Mouse (Mus musculus) forelimb bud, embryonic 11.5 days (tissue): ENCODE data around the gene Gprin1.

ENCODE experiments used
- DNase-seq: peaks from one replicate; pipeline ENCODE4 v3.0.0-alpha.2; 2012; ENCODE audit warnings: low read depth, low spot score

The Gprin1 gene

DNA sequence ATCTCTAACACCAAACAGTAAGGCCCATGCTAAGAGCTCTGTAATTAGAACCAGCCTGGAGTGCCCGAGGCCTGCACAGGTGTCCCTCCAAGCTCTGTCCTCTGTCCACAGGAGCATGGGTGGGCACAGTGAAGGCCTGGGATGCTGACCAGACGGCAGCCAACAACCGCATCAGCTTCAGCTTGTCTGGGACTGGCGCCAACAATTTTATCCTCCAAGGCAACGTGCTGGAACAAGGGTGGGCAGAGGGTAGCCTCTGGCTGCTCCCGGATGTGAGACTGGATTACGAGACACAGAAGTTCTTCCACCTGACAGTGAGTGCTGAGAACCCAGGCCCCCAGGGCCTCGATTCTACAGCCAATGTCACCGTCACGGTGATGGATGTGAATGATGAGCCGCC, 23.5 kb downstream of the Gprin1 start:
- DNase-seq, result no peak

DNA sequence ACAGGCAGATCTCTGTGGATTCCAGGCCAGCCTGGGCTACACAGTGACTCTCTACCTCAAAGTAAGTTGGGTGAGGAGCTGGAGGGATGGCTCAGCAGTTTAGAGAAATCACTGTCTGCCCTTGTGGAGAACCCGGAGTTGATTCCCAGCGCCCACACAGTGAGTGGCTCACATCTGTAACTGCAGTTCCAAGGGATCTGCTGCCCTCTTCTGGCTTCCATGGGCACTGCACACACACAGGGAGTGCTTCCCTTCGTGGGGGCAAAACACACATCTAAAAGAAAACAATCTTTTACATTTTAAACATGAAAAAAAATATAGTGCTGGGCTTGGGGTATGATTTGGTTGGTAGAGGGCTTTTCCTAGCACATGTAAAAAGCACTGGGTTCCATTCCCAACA, 26.5 kb downstream of the Gprin1 start:
- DNase-seq, result no peak

DNA sequence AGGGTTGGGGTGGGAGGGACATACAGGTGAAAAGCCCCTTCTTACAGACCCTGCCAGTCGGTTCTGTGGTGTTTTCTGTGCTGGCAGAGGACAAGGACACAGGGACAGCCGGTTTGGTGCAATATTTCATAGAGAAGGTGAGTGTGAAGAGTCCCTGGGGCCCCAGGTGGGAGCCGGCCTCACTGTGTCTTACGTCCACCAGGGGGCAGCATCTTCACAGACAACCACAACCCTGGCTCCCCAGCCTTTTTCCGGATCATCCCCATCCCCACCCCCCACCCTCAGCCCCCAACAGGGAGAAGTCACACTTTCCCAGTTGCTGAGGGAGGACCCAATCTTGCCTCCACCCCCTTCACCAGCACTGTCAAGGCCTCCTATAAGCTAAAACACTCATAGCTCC, 32.8 kb downstream of the Gprin1 start:
- DNase-seq, result peak; percentile 43

DNA sequence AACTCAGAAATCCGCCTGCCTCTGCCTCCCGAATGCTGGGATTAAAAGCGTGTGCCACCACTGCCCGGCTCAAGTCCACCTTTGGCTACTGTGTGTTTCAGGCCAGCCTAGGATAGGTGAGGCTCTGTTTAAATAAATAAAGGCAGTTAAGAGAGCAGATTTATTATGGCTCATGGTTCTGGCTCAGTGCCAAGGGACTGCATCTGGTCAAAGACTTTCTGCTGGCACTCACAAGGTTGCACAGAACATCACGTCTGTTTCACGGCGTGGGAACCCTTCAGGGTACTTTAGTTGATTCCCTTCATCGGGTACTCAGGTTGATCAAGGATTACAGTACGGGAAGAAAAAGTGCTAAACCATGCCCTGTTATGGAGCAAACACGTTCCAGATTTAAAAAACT, 34.7 kb downstream of the Gprin1 start:
- no peak for DNase-seq

DNA sequence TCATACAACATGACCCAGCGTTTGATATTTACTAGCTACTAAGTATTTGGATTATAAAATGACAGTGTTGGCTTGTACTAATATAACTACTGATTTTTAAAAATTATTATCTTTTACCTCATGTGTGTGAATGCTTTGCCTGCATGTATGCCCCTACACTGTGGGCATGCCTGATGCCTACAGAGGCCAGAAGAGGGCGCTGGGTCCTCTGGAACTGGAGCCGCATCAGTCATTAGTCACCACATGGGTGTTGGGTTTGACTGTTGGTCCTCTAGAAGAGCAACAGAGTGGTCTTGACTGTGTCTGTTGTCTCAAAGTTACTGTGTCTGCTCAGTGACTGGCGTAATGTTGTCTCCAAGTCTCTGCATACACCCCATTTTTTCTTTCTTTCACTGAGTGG, 35.3 kb downstream of the Gprin1 start:
- DNase-seq, result no peak

DNA sequence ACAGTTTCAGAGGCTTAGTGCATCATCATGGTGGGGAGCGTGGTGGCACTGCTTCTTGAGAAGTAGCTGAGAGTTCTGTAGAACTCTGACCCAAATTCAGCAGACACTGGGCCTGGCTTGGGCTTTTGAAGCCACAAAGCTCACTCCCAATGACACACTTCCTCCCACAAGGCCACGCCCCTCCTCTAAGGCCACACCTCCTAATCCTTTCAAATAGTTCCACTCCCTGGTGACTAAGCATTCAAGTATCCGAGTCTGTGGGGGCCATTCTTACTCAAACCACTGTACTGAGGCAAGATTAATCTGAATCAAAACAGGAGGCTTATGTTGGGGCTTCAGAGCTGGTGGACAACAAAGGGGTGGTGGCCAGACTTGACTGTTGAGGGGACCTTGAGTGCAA, 38.8 kb downstream of the Gprin1 start:
- no peak for DNase-seq

DNA sequence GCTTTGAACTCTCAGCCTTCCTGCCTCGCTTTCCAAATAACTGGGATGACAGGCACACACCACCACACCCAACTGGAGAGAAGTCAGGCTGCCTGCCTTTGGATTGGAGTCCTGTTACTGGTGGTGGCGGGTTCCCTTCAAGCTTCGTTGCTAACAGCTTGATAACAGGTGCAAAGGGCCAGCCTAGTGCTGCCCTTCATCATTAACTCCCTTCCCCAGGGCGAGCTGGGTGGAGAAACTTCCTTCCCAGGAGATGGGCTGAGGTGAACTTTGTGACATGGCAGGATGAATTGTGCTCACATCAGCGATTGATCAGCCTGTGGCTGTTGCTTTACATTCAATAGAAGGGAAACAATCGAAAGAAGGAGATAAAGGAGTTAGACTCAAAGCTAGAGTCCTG, 44.8 kb downstream of the Gprin1 start:
- no peak for DNase-seq

DNA sequence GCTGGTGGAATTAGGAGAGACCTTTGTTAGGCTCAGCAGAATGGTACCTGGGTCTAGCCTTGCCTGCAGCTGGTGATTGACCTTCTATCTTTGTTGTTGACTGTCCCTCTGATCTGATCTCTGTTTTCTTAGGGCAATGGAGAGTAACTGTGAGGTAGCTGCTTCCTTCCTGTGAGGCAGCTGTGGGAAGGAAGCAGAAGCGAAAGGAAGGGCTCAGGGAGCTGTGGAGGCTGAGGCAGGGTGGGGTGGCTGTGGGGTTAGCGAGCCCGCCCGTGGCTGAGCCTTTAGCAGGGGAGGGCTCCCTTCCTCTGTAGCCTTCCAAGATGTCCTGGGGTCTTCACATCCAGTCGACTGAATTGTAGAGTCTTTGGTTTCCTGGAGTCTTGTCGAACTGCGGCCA, 47.2 kb downstream of the Gprin1 start:
- DNase-seq, result no peak

DNA sequence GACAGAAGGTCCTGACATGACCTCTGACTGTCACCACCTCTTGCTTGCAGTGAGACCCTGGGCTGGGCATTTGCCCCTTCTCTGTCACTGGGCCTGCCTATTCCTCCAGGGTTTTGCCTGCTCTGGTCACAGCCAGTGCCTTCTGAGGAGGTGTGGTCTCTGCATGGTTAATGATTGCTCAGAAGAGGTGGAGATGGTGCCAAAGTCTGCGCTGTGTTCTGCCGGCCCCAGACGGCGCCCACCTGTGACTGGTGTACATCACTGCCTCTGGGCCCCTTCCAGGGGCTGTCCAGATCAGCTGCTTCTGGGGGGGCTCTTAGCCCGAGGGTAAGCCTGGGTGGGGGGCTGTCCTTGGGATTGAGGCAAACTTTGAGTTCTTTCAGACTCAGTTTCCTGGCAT, 48.4 kb downstream of the Gprin1 start, which contains the start of gene Cdhr2:
Cdhr2 (plus strand) TSS at position 219 of the 400 bp plus-strand sequence.
- no peak for DNase-seq

DNA sequence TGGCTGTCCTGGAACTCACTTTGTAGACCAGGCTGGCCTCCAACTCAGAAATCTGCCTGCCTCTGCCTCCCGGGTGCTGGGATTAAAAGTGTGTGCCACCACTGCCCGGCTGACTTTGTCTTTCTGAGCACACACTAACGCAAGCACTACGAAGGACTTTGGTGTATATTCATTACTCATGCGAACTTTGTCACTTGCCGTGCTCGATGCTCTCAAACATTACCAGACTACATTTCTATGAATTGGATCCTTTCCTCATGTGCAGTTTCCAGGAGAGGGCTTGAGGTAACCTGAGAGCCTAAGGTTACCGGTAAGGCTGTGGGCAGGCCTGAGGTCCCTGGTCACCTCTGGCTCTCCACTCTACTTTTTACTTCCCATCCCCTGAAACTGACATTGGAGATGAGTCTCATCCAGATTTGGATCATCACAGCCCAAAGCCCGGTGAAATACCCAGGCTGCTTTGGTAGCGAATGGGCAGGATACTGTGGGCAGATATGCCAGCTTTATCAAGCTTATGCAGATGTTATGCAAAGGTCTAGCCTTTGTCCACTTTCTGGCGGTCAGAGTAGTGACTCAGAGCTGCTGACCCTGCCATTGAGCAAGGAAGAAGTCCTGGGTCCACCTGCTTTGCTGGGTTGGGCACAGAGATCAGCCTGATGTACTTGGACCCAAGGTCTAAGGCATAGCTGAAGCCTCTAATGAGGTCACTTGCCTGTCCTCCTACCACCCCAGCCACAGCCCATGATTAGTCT, 54.0 kb downstream of the Gprin1 start:
- DNase-seq, result no peak

DNA sequence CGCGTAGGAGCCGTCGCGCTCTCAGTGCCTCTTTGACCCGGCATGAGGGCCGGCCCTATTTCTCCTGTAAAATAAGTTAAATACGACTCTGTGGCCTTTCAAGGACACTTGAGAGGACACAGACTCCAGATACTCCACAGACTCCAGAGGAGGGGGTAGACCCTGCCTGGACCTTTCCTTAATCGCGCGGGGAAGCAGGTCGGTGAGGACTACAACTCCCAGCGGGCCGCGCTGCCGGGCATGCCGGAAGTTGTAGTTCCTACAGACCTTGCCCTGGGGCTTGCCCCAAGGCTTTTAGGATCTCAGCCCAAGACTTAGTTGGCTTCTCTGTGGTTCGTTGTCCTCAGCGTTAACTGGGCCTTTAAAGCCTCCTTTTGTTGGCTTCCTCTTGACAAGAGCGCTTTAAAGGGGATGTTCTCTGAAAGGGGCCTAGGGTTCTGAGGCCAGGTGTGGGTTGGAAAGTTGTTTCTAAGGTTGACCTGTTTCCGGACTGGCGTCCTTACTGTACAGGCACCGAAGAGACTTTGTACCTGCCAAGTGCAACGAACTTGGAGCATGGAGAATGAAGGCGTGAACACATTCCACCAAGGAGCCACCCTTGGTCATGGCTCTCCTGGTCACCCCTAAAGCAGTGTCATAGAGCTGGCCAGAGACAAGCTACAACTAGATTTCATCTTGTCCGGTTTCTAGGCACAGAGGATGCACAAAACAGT, 55.2 kb downstream of the Gprin1 start:
- DNase-seq, result no peak

DNA sequence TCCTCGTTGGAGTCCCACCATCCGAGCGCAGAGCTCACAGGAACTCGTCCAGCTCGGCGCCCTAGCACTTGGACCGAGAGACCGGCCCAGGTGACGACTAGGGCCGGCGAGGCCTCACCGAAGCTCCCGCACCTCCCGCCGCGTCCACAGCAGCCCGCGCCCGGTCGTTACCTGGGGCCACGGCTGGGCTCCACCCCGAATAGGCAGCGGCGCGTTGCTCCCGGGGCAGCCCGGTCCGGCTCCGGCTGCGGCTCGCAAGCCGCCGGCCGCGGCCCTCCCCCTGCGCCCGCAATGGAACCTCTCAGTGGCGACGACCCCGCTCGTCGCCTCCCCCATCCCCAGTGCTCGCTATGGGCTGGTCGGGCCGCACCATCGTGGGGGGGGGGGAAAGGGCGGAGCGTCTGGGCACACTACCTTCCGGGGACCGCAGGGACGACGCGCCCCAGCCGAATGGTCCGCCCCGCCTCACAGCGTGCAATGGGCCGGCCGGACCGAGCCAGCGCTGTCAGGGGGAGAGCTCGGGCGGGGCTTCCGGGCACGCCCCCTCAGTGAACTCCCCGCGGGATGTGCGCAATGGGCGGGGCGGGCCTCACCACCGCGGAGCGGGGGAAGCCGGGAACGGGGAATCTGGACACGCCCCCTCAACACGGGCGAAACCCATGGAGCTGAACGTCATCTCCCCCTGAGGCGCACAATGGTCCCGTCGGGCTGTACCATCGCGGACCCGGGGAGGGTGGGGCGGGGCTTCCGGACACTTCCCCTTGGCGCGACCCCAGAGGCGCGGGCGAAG, 55.9 kb downstream of the Gprin1 start, which contains the start of gene Rnf44:
Rnf44 (minus strand) TSS at position 350 of the 790 bp plus-strand sequence.
- DNase-seq, result peak; percentile 100

DNA sequence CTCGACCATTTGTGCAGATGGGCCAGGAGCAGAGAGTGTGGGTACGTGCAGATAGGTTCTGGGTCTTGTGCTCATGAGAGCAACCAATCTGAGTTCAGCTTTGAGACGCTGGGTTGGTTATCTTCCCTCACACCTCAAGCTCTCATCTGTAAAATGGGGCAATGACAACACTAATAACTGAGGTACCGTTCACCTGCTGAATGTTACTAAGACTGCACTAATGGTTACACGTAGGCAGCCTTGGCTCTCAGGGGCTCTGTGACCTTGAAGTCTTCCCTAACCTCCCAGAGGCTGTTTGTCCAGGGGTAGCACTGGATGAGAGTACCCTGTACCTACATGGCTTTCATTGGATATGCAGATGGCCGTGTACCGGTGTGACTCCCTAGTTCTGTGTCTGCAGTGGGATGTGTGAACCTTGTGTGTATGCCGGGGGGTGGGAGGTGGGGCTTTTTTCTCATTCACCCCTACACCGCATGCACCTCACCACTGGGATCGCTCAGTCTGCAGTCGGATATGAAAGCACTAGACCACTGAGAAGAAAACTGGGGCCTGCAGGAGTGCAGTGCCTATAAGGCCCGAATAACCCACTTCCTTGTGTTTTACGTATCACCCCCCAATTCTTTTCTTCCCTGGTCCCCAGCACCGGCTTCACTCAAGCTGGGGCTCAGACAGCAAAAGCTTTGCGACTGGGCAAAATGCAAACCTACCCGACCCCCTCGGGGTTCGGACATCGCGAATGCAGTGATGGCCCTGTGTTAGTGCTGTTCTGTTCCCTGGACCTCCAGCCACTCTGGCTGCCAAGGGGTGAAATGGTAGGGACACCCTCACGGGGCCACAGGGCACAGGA, 56.7 kb downstream of the Gprin1 start:
- DNase-seq, result no peak

DNA sequence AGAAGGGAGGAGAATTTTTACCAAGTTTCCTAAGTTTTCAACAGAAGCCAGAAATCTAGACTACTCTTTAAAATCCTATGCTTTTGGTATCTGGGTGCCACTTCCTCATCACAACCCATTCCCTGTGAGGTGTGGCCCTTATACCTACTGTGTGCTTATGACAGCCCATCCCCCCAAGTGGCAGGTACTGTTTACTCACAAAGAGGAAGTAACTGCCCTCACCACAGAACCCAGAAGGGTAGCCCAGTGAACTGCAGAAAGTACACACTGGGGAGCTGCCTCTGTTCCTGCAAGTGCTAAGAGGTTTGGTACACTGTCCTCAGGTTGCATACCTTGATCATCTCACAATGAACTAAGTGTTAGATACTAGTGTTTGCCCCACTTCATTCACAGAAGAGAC, 57.9 kb downstream of the Gprin1 start:
- DNase-seq, result no peak

DNA sequence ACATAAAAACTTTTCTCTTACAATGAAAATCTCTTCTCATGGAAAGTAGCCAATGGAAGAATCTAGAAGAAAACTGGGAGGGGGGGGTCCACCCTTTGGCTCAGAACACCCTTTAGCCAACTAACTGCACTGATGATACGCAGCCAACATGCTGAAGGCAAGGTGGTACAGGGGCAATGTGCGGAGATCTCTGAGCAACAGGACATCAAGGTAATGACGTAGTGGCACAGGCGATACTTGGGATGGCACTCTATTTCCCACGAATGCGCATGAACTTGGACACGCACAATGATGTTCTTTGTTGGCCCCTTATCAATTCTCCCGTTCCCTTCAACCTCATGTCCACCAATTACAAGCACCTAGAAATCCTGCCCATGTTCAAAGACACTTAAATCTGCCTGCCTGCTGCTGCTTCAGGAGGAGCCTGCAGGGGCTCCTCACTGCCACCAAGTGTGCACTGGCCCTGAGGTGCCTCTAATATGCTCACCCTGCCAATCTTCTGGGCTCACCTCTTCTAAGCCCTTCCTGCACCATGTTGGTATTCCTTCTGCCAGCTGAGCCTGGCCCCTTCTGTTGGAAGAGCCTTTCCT, 59.4 kb downstream of the Gprin1 start:
- no peak for DNase-seq

DNA sequence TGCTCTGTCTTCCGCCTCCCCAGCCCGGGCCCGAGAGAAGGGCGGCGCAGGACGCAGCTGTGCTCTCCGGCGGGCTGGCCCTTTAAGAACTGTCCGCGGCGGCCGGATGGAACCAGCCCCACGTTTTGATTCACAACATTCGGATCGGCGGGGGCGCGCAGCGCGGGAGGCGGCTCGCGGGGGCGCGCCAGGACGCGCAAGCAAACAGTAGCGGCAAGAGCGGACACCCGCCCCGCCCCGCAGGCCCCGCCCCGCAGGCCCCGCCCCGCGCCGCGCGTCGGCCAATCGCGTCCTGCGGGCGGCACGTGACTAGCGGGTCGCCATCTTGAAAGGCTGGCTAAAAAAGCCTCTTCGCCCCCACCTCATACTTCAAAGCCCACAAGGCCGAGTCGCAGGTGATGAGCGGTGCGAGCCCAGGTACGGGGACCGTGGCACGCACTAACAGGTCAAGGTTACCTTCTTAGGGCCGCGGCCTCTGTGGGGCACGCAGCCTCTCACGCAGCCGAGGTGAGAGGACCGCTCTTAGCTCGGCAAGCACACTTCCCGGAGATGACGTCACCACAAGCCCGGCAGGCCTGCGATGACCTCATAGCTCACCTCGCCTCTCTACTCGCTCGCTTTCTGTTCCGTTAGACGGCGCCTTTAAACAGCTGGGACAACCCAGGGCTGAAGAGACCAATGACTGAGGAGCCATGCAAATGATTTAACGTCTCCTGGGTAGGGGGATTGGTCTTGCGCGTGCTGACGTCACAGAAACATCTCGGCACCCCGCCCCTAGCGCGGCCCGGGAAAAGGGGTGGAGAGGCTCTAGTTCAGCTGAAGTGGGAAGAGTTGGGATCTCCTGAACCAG, 61.9 kb downstream of the Gprin1 start:
- peak; percentile 94 for DNase-seq

DNA sequence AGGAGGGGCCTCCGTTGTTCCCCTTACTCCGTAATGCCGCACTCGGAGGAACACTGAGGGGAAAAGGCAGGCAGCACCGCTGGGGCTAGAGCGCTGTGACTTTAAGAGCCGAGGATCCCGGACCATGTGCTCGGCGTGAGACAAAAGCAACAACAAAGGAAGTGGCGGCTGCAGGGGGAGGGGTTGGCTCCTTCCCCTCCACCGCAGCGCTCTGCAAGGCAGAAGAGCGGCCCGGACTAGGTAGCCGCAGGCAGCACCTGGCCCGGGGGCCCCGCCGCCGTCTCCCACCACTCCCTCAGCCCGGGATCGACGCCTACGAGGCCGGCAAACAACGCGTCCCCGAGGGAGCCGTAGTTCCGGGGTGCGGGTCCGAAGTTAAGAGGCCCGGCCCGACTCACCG, 62.6 kb downstream of the Gprin1 start:
- DNase-seq, result peak; percentile 76
